8 mouse cellular contexts compared by ENCODE assay signal in genomic region chr2:152693233-152693632, GRCm38 (mm10). TPM values are rescaled to one million over a fixed set of nuclear protein-coding genes. Genes with fewer than 3 reads are reported as not detected.
DNase-seq lines count a peak whose midpoint lies in the region; ATAC-seq and TF ChIP-seq lines count a peak whose summit lies in the region.

No protein-coding gene starts in this region.

- H3K4me3 ChIP-seq in cortical plate, adult 2 months (ENCODE audit: insufficient read depth, low read length), result no peak overlapping the region; the same call in 1 of the 2 replicates
- H3K4me3 ChIP-seq in intestine, embryonic 16.5 days (ENCODE audit: low read length), result no peak overlapping the region
- H3K4me3 ChIP-seq in liver, embryonic 12.5 days, result 0 out of 2 replicates have a peak overlapping the region, but pooled peaks have one; percentile 3
- H3K4me3 ChIP-seq in myocyte, result peak overlapping the region; percentile 7
- H3K4me3 ChIP-seq in stomach, postnatal 0 days (ENCODE audit: low read depth, low read length), result no peak overlapping the region

- peak; percentile 42 for TF ChIP-seq EP300 in stomach, postnatal 0 days (optimal IDR thresholded peaks at IDR 0.05)

- no peak overlapping the region for H3K27ac ChIP-seq in cortical plate, adult 2 months (ENCODE audit: insufficient read depth, low read length)
- H3K27ac ChIP-seq in intestine, embryonic 16.5 days (ENCODE audit: low read length), result no peak overlapping the region
- H3K27ac ChIP-seq in liver, embryonic 12.5 days, result no peak overlapping the region
- H3K27ac ChIP-seq in stomach, postnatal 0 days (replicated peaks), result 0 out of 2 replicates have a peak overlapping the region, but pooled peaks have one; percentile 30

- WGBS in intestine, embryonic 16.5 days, result 15% methylated on average over 9 of the region's 9 CpGs
- 17% methylated on average over 9 of the region's 9 CpGs for WGBS in liver, embryonic 12.5 days (ENCODE audit: insufficient replicate concordance)
- 12% methylated on average over 9 of the region's 9 CpGs for WGBS in stomach, postnatal 0 days

- H3K9ac ChIP-seq in intestine, embryonic 16.5 days (ENCODE audit: low read depth, low read length), result peak overlapping the region; percentile 54
- H3K9ac ChIP-seq in liver, embryonic 12.5 days, result peak overlapping the region; percentile 35; the same call in 1 of the 2 replicates
- H3K9ac ChIP-seq in stomach, postnatal 0 days (ENCODE audit: low read length), result 0 out of 2 replicates have a peak overlapping the region, but pooled peaks have one; percentile 35

- H3K27me3 ChIP-seq in intestine, embryonic 16.5 days (replicated peaks; ENCODE audit: control insufficient read depth, insufficient read depth, low read length), result no peaks in the 10 kb centered on the region
- H3K27me3 ChIP-seq in liver, embryonic 12.5 days (replicated peaks), result no peaks in the 10 kb centered on the region
- no peaks in the 10 kb centered on the region for H3K27me3 ChIP-seq in myocyte (ENCODE audit: control insufficient read depth, insufficient read depth, insufficient read length)
- H3K27me3 ChIP-seq in stomach, postnatal 0 days (ENCODE audit: control insufficient read depth, insufficient read depth, low read length), result no peaks in the 10 kb centered on the region

- TF ChIP-seq CTCF in cortical plate, adult 2 months (IDR thresholded peaks at IDR 0.05; ENCODE audit: extremely low read depth, insufficient read depth, low read length), result peak; percentile 87
- TF ChIP-seq CTCF in stomach, postnatal 0 days (IDR thresholded peaks at IDR 0.05; ENCODE audit: low read depth), result peak; percentile 92

- peaks cover 4% of the 10 kb centered on the region for H3K79me2 ChIP-seq in myocyte (ENCODE audit: control insufficient read depth, insufficient read depth)

- H3ac ChIP-seq in myocyte (ENCODE audit: control insufficient read depth, insufficient read length), result no peak overlapping the region

- no peak for ATAC-seq in intestine, embryonic 16.5 days
- no peak for ATAC-seq in liver, embryonic 12.5 days
- ATAC-seq in stomach, postnatal 0 days (ENCODE audit: low FRiP score, low TSS enrichment), result peak; percentile 21; the same call in 1 of the 2 replicates

- H3K4me1 ChIP-seq in cortical plate, adult 2 months (ENCODE audit: control insufficient read depth, insufficient read depth, low read length), result peaks cover 4% of the 10 kb centered on the region; the same call in 1 of the 2 replicates
- peaks cover 10% of the 10 kb centered on the region; the same call in 1 of the 2 replicates for H3K4me1 ChIP-seq in intestine, embryonic 16.5 days (ENCODE audit: control insufficient read depth, insufficient read depth, low read length)
- peaks cover 29% of the 10 kb centered on the region for H3K4me1 ChIP-seq in liver, embryonic 12.5 days
- H3K4me1 ChIP-seq in stomach, postnatal 0 days (replicated peaks; ENCODE audit: control insufficient read depth, insufficient read depth), result no peaks in the 10 kb centered on the region

- TF ChIP-seq POLR2A in cortical plate, adult 2 months (IDR thresholded peaks at IDR 0.05; ENCODE audit: extremely low read depth, insufficient read depth, low read length), result no peak
- no peak for TF ChIP-seq POLR2A in myocyte (IDR thresholded peaks at IDR 0.05; ENCODE audit: insufficient read length, low read depth)

- no peaks in the 10 kb centered on the region for H3K9me3 ChIP-seq in intestine, embryonic 16.5 days (ENCODE audit: control insufficient read depth, low read length)
- H3K9me3 ChIP-seq in liver, embryonic 12.5 days (replicated peaks), result no peaks in the 10 kb centered on the region
- no peaks in the 10 kb centered on the region for H3K9me3 ChIP-seq in stomach, postnatal 0 days (ENCODE audit: control insufficient read depth, low read length)

- peak overlapping the region; percentile 39; the same call in 1 of the 2 replicates for H3K4me2 ChIP-seq in intestine, embryonic 16.5 days (ENCODE audit: low read depth, low read length)
- peak overlapping the region; percentile 49 for H3K4me2 ChIP-seq in liver, embryonic 12.5 days
- H3K4me2 ChIP-seq in myocyte (ENCODE audit: low read depth), result peak overlapping the region; percentile 89
- peak overlapping the region; percentile 38; the same call in 1 of the 2 replicates for H3K4me2 ChIP-seq in stomach, postnatal 0 days (replicated peaks; ENCODE audit: low read depth)

- peak; percentile 78 to 81 for DNase-seq in B cell, adult 2 months
- DNase-seq in R1 (ENCODE audit: low read depth, low spot score), result peak; percentile 86
- DNase-seq in gastrocnemius, postnatal 25 days, result peak; percentile 29
- peak; percentile 75 for DNase-seq in stomach, postnatal 0 days (ENCODE audit: low spot score)

- peaks cover 23% of the 10 kb centered on the region for H3K36me3 ChIP-seq in intestine, embryonic 16.5 days (ENCODE audit: control insufficient read depth, insufficient read depth, low read length)
- H3K36me3 ChIP-seq in liver, embryonic 12.5 days, result peaks cover 74% of the 10 kb centered on the region
- H3K36me3 ChIP-seq in myocyte (ENCODE audit: control insufficient read depth, insufficient read depth), result peaks cover 37% of the 10 kb centered on the region
- peaks cover 11% of the 10 kb centered on the region for H3K36me3 ChIP-seq in stomach, postnatal 0 days (ENCODE audit: control insufficient read depth, insufficient read depth, low read length)

TF ChIP-seq in myocyte, 11 proteins besides CTCF, POLR2A, EP300 and RAD21:
- TF ChIP-seq MAX (IDR thresholded peaks at IDR 0.05; ENCODE audit: low read depth) (no peak), CEBPB (IDR thresholded peaks at IDR 0.05; ENCODE audit: insufficient read depth, poor library complexity, severe bottlenecking) (no peak), MYOG (IDR thresholded peaks at IDR 0.05; ENCODE audit: control insufficient read depth in 1 of 3, insufficient read depth in 1 of 3, insufficient read length in 2 of 3, low read depth in 2 of 3) (no peak), USF1 (IDR thresholded peaks at IDR 0.05; ENCODE audit: low read depth) (no peak), POLR2AphosphoS2 (IDR thresholded peaks at IDR 0.05; ENCODE audit: insufficient read length, low read depth) (no peak), SRF (IDR thresholded peaks at IDR 0.05; ENCODE audit: control insufficient read depth, insufficient read length, low read depth) (no peak), E2F4 (IDR thresholded peaks at IDR 0.05; ENCODE audit: insufficient read depth) (no peak), REST (IDR thresholded peaks at IDR 0.05; ENCODE audit: insufficient read depth, insufficient read length) (no peak), MYOD1 (IDR thresholded peaks at IDR 0.05; ENCODE audit: control insufficient read depth in 1 of 3, insufficient read length in 2 of 3, low read depth in 2 of 3) (no peak)
TF ChIP-seq in myocyte: peak in this region for 0.

RNA-seq across cellular contexts. Expression of gene Mcts2, which starts 6.4 kb away (rescaled TPM):
- polyA plus RNA-seq in cortical plate, adult 2 months (2012; rRNA removed), result 20.0 and 21.5 TPM in 2 replicates
- 10 to 100 TPM; 11.3 to 11.5 TPM for total RNA-seq in gastrocnemius, postnatal 25 days (2021)
- polyA plus RNA-seq in intestine, embryonic 16.5 days (2015; fragmentation: Nextera tagmentation; extraction: Ambion mirVana), result 18.9 and 25.1 TPM in 2 replicates
- polyA plus RNA-seq in liver, embryonic 12.5 days (2016; fragmentation: Nextera tagmentation; extraction: Ambion mirVana), result 26.4 and 27.2 TPM in 2 replicates
- 27.0 TPM for polyA plus RNA-seq in myocyte (2012; fragmentation: generic; extraction: Trizol)
- polyA plus RNA-seq in stomach, postnatal 0 days (2015; fragmentation: Nextera tagmentation; extraction: Ambion mirVana), result 22.9 and 23.4 TPM in 2 replicates

RNA-seq across cellular contexts. Expression of gene H13, which starts 24.0 kb away (rescaled TPM):
- 65.9 and 68.4 TPM in 2 replicates for polyA plus RNA-seq in cortical plate, adult 2 months (2012; rRNA removed)
- 10 to 100 TPM; 29.5 to 38.6 TPM for total RNA-seq in gastrocnemius, postnatal 25 days (2021)
- 116 and 119 TPM in 2 replicates for polyA plus RNA-seq in intestine, embryonic 16.5 days (2015; fragmentation: Nextera tagmentation; extraction: Ambion mirVana)
- polyA plus RNA-seq in liver, embryonic 12.5 days (2016; fragmentation: Nextera tagmentation; extraction: Ambion mirVana), result 57.5 and 59.1 TPM in 2 replicates
- 190 TPM for polyA plus RNA-seq in myocyte (2012; fragmentation: generic; extraction: Trizol)
- polyA plus RNA-seq in stomach, postnatal 0 days (2015; fragmentation: Nextera tagmentation; extraction: Ambion mirVana), result 110 and 121 TPM in 2 replicates

RNA-seq across cellular contexts. Expression of gene Id1, which starts 42.8 kb away (rescaled TPM):
- polyA plus RNA-seq in cortical plate, adult 2 months (2012; rRNA removed), result 74.2 and 81.0 TPM in 2 replicates
- total RNA-seq in gastrocnemius, postnatal 25 days (2021), result 10 to 100 TPM in 1 of 2 experiments, 1 to 10 TPM in 1; 9.7 to 14.0 TPM
- 96.1 and 107 TPM in 2 replicates for polyA plus RNA-seq in intestine, embryonic 16.5 days (2015; fragmentation: Nextera tagmentation; extraction: Ambion mirVana)
- polyA plus RNA-seq in liver, embryonic 12.5 days (2016; fragmentation: Nextera tagmentation; extraction: Ambion mirVana), result 28.1 and 30.6 TPM in 2 replicates
- polyA plus RNA-seq in myocyte (2012; fragmentation: generic; extraction: Trizol), result 59.5 TPM
- 191 and 228 TPM in 2 replicates for polyA plus RNA-seq in stomach, postnatal 0 days (2015; fragmentation: Nextera tagmentation; extraction: Ambion mirVana)

Comparison
In these comparisons a context has a peak if more than half of its experiments do, and no peak if none do; other contexts are left out.
1. DNase-seq: peak in every context shown above with its lines; median percentile 86 in R1; 80 in B cell, adult 2 months; 75 in stomach, postnatal 0 days; 29 in gastrocnemius, postnatal 25 days.
2. H3K4me3 ChIP-seq: peak in liver, embryonic 12.5 days (single experiment) and myocyte (single experiment); none in cortical plate, adult 2 months (single experiment), intestine, embryonic 16.5 days (single experiment) and stomach, postnatal 0 days (single experiment).
3. H3K4me2 ChIP-seq: peak in every context shown above with its lines; median percentile 89 in myocyte; 49 in liver, embryonic 12.5 days; 39 in intestine, embryonic 16.5 days; 38 in stomach, postnatal 0 days.
4. Peak in every context shown above with its lines, with median percentiles within 50 percentile points of each other: H3K9ac ChIP-seq.